Mouse (Mus musculus) liver, postnatal 0 days (tissue): Measurements from ENCODE around the gene Il3ra.

Experiments used
- CTCF ChIP-seq: sonication (generic); IDR thresholded peaks from 2 replicates; pipeline ENCODE4 v1.5.1; 2016; ENCODE audit warnings: antibody characterized with exemption, low read depth
- EP300 ChIP-seq: IDR thresholded peaks from 2 replicates; pipeline ENCODE4 v1.6.1; 2016; ENCODE audit warnings: antibody characterized with exemption, low read depth, mild to moderate bottlenecking

DNA sequence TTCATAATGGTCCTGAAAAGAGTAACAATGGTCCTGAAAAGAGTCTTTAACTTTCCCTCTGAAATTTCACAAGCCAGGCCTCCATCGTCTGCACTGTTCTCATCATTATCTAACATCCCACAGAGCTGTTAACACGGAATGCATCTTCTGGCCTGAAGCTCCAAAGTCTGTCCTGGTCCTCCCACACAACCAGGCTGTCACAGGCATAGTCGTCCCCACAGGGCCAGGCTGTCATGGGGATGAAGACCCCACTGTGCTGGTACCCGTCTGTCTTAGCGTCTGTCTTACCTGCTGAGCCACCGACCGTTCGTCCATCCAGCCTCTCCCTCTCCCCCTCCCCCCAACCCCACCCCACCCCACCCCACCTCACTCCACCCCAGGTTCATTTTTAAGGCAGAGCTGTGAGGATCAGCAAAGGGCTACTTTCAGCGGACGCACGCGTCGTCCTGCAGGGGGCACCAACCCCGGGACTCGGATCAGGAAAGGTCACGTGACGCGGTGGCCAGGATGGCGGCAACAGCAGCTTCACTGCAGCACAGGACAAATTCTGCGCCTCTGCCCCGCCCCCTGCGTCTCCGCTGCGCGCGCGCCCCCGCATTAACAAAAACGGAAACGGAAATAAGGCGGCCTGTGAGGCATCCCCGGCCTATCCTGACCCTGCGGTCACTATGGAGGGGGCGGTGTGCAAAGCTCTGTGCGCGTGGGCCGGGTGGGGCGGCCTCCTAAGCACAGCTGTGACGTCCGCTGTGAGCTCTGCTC lies 783 bp upstream of the Il3ra start:
- TF ChIP-seq CTCF (peak; percentile 75), EP300 (0 out of 2 replicates have a peak, but pooled peaks have one; percentile 12)
